Mouse (Mus musculus) MEL (cell line): ENCODE results near the gene Gm49387. TPM values are rescaled to one million over a fixed set of nuclear protein-coding genes. Genes with fewer than 3 reads are reported as not detected.

ENCODE experiments used
- DNase-seq: peaks from one replicate; pipeline ENCODE4 v3.0.0; 2011; ENCODE audit warnings: low read depth, low spot score
- H3K27ac ChIP-seq: 2 replicates; pipeline ENCODE4 v1.5.1; 2012; ENCODE audit warnings: low read depth, mild to moderate bottlenecking, control low read depth, low read length, moderate library complexity; ENCODE audit not compliant: control insufficient read depth
- H3K27me3 ChIP-seq, 2 experiments: fragments of 150-350 bp in 1 of 2; sonication (generic) in 1 of 2; 2 replicates each; pipeline ENCODE4 v1.6.1; 2012; ENCODE audit warnings: low read length in 2 of 2, mild to moderate bottlenecking in 2 of 2, improper control_type of control experiment in 1 of 2, moderate library complexity in 1 of 2; ENCODE audit not compliant: insufficient read depth in 2 of 2, control insufficient read depth in 1 of 2
- H3K36me3 ChIP-seq, 2 experiments: 2 replicates each; pipeline ENCODE4 v1.6.1; 2012 to 2014; ENCODE audit warnings: low read length in 2 of 2, improper control_type of control experiment in 1 of 2, inconsistent platforms in 1 of 2, mild to moderate bottlenecking in 1 of 2; ENCODE audit not compliant: insufficient read depth in 2 of 2, control insufficient read depth in 1 of 2
- H3K4me1 ChIP-seq, 2 experiments: fragments of 150-350 bp in 1 of 2; sonication (generic) in 1 of 2; 2 replicates each; pipeline ENCODE4 v1.6.1; 2012; ENCODE audit warnings: low read length in 2 of 2, improper control_type of control experiment in 1 of 2, mild to moderate bottlenecking in 1 of 2; ENCODE audit not compliant: insufficient read depth in 2 of 2, control insufficient read depth in 1 of 2
- H3K4me3 ChIP-seq, 2 experiments: fragments of 150-350 bp in 1 of 2; sonication (generic) in 1 of 2; 2 replicates each; pipeline ENCODE4 v1.5.1; 2012; ENCODE audit warnings: low read depth in 2 of 2, low read length in 2 of 2, mild to moderate bottlenecking in 2 of 2, moderate library complexity in 2 of 2, control low read depth in 1 of 2, improper control_type of control experiment in 1 of 2; ENCODE audit not compliant: control insufficient read depth in 1 of 2, insufficient read depth in 1 of 2
- H3K79me2 ChIP-seq: 2 replicates; pipeline ENCODE4 v1.6.1; 2012; ENCODE audit warnings: mild to moderate bottlenecking, low read length, moderate library complexity; ENCODE audit not compliant: control insufficient read depth, poor library complexity, insufficient read depth
- H3K9ac ChIP-seq: 2 replicates; pipeline ENCODE4 v1.6.1; 2012; ENCODE audit warnings: low read depth, mild to moderate bottlenecking, control low read depth, low read length, moderate library complexity; ENCODE audit not compliant: control insufficient read depth, poor library complexity, severe bottlenecking
- H3K9me3 ChIP-seq: fragments of 150-350 bp; sonication (generic); replicated peaks from 2 replicates; pipeline ENCODE4 v1.6.1; 2012; ENCODE audit warnings: mild to moderate bottlenecking, low read length, improper control_type of control experiment, moderate library complexity; ENCODE audit not compliant: insufficient read depth
- E2F4 ChIP-seq: IDR thresholded peaks from 2 replicates; pipeline ENCODE4 v1.6.1; 2011; ENCODE audit warnings: low read depth, low read length, improper control_type of control experiment, borderline replicate concordance
- ELF1 ChIP-seq: IDR thresholded peaks from 2 replicates; pipeline ENCODE4 v1.6.1; 2014; ENCODE audit warnings: low read depth, mild to moderate bottlenecking, inconsistent platforms, low read length, improper control_type of control experiment, moderate library complexity
- EP300 ChIP-seq, 2 experiments: IDR thresholded peaks; 2 replicates each; pipeline ENCODE4 v1.6.1; 2011; ENCODE audit warnings: improper control_type of control experiment in 2 of 2, low read length in 2 of 2, low read depth in 1 of 2, mild to moderate bottlenecking in 1 of 2
- ETS1 ChIP-seq: IDR thresholded peaks from 2 replicates; pipeline ENCODE4 v1.6.1; 2012; ENCODE audit warnings: low read depth, mild to moderate bottlenecking, inconsistent platforms, low read length, improper control_type of control experiment, moderate library complexity
- GATA1 ChIP-seq: IDR thresholded peaks from 2 replicates; pipeline ENCODE4 v1.6.1; 2011; ENCODE audit warnings: low read depth, low read length, improper control_type of control experiment
- HCFC1 ChIP-seq: IDR thresholded peaks from 2 replicates; pipeline ENCODE4 v1.6.1; 2012; ENCODE audit warnings: low read depth, mild to moderate bottlenecking, inconsistent platforms, low read length, improper control_type of control experiment, moderate library complexity
- MAFK ChIP-seq: IDR thresholded peaks from 2 replicates; pipeline ENCODE4 v1.6.1; 2011; ENCODE audit warnings: low read depth, mild to moderate bottlenecking, low read length, improper control_type of control experiment, borderline replicate concordance
- MEF2A ChIP-seq: IDR thresholded peaks from 2 replicates; pipeline ENCODE4 v1.6.1; 2014; ENCODE audit warnings: low read depth, mild to moderate bottlenecking, inconsistent platforms, low read length, improper control_type of control experiment; ENCODE audit not compliant: poor library complexity, insufficient replicate concordance, severe bottlenecking; ENCODE audit errors: extremely low read depth
- MXI1 ChIP-seq: IDR thresholded peaks from 2 replicates; pipeline ENCODE4 v1.6.1; 2011; ENCODE audit warnings: mild to moderate bottlenecking, low read depth, low read length, improper control_type of control experiment
- MYC ChIP-seq: IDR thresholded peaks from 2 replicates; pipeline ENCODE4 v1.6.1; 2011; ENCODE audit warnings: low read depth, mild to moderate bottlenecking, low read length, improper control_type of control experiment, moderate library complexity
- NELFE ChIP-seq: IDR thresholded peaks from 2 replicates; pipeline ENCODE4 v1.6.1; 2011; ENCODE audit warnings: low read depth, low read length, improper control_type of control experiment
- POLR2A ChIP-seq, 2 experiments: IDR thresholded peaks; 2 replicates each; pipeline ENCODE4 v1.6.1; 2011 to 2012; ENCODE audit warnings: low read length in 2 of 2, mild to moderate bottlenecking in 2 of 2, control low read depth in 1 of 2, improper control_type of control experiment in 1 of 2, low read depth in 1 of 2, moderate library complexity in 1 of 2; ENCODE audit not compliant: control insufficient read depth in 1 of 2, insufficient read depth in 1 of 2, poor library complexity in 1 of 2
- POLR2AphosphoS5 ChIP-seq: IDR thresholded peaks from 2 replicates; pipeline ENCODE4 v1.6.1; 2012; ENCODE audit warnings: low read depth, borderline replicate concordance, mild to moderate bottlenecking, inconsistent platforms, low read length, moderate library complexity, mixed read lengths
- RCOR1 ChIP-seq: IDR thresholded peaks from 2 replicates; pipeline ENCODE4 v1.6.1; 2012; ENCODE audit warnings: low read depth, mild to moderate bottlenecking, inconsistent platforms, low read length, improper control_type of control experiment
- SIN3A ChIP-seq: IDR thresholded peaks from 2 replicates; pipeline ENCODE4 v1.6.1; 2012; ENCODE audit warnings: low read length, improper control_type of control experiment, inconsistent platforms
- SMC3 ChIP-seq: IDR thresholded peaks from 2 replicates; pipeline ENCODE4 v1.6.1; 2011; ENCODE audit warnings: low read depth, low read length, improper control_type of control experiment
- TBP ChIP-seq: IDR thresholded peaks from 2 replicates; pipeline ENCODE4 v1.8.0; 2011; ENCODE audit warnings: low read depth, low read length, improper control_type of control experiment
- USF2 ChIP-seq, 2 experiments: IDR thresholded peaks; 2 replicates each; pipeline ENCODE4 v1.6.1; 2011 to 2012; ENCODE audit warnings: improper control_type of control experiment in 2 of 2, low read length in 2 of 2, borderline replicate concordance in 1 of 2, inconsistent platforms in 1 of 2, low read depth in 1 of 2, mild to moderate bottlenecking in 1 of 2; ENCODE audit not compliant: insufficient read depth in 1 of 2
- ZMIZ1 ChIP-seq: IDR thresholded peaks from 2 replicates; pipeline ENCODE4 v1.6.1; 2012; ENCODE audit warnings: low read depth, mild to moderate bottlenecking, inconsistent platforms, low read length, improper control_type of control experiment, moderate library complexity
- polyA plus RNA-seq, 2 experiments: library from polyadenylated mRNA; stranded (reverse) in 1 of 2; unstranded in 1 of 2; fragments of >175 nt in 1 of 2; fragments of >200 nt in 1 of 2; gene quantifications; 2 replicates each; pipeline versions ENCODE4 v1.2.1 to v1.2.4; 2012; ENCODE audit warnings: low replicate concordance in 2 of 2, low read depth in 1 of 2; ENCODE audit not compliant: insufficient read length in 2 of 2, insufficient read depth in 1 of 2, missing spikeins in 1 of 2
- total RNA-seq: library from RNA; depleted of rRNA; stranded (reverse); fragments of 300-350 nt; gene quantifications from 2 replicates; pipeline ENCODE4 v1.2.3, GENCODE M21; 2012; rRNA removed

Gm49387 gene
- total RNA-seq (not detected in 2 replicates), polyA plus RNA-seq (under 1 TPM in 1 of 2 experiments, not detected in 1; 0.14 TPM)

DNA sequence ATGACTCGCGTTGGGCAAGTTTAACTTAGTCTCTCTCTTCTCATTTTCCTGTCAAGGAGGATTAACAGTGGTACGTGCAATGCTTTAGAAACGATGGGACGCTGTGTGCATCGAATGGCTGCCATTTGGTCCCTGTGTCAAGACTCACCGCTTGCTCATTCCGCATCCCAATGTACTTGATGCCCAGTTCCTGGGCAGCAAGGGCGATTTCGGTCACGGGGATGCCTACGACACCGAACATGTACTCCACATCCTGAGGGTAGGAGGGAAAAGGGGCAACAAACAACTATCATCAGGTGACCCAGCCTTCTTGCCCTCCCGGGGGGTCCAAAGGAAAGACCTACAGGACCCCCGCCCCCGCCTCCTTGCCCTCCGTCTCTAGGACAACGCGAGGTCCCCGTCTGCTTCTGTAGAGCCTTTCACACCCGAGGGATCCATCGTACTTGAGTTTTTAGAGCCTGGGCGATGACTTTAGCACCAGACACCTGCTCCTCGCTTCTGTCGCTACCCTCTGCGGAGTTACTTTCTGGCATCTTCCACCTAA is at the start of gene Gm49387:
TSS of gene Gm49387 (minus strand) at position 533 of the 544 bp plus-strand sequence.
- Histone ChIP-seq H3K9me3 (no peaks in the 10 kb centered on the region), H3K4me1 (peaks cover 11 to 19% of the 10 kb centered on the region in 2 experiments; a peak in 3 of 4 replicates), H3K27ac (peak within 1 kb of the TSS; percentile 88), H3K9ac (peak within 1 kb of the TSS; percentile 76), H3K4me3 (peak within 1 kb of the TSS; percentile 74 to 88), H3K36me3 (peaks cover 0 to 11% of the 10 kb centered on the region in 2 experiments; a peak in 2 of 4 replicates), H3K27me3 (no peaks in the 10 kb centered on the region), H3K79me2 (no peaks in the 10 kb centered on the region; the same call in none of the 2 replicates)
- TF ChIP-seq NELFE (0 out of 2 replicates have a peak, but pooled peaks have one; percentile 21), ETS1 (no peak), MAFK (no peak), POLR2A (IDR thresholded peaks at IDR 0.05; ENCODE audit: control insufficient read depth in 1 of 2, insufficient read depth in 1 of 2, low read depth in 1 of 2, low read length in 2 of 2, poor library complexity in 1 of 2) (peak in 1 of 2 experiments; percentile 1; a peak in 1 of 4 replicates)
- no peak for DNase-seq

- Histone ChIP-seq H3K4me3 (0 out of 4 replicates have a peak overlapping the region, but pooled peaks of 1 of the 2 experiments have one; percentile 5), H3K27me3 (no peaks in the 10 kb centered on the region), H3K4me1 (peaks cover 3 to 33% of the 10 kb centered on the region in 2 experiments), H3K9ac (no peak overlapping the region), H3K79me2 (no peaks in the 10 kb centered on the region), H3K36me3 (peaks cover 0 to 15% of the 10 kb centered on the region in 2 experiments; a peak in 2 of 4 replicates), H3K9me3 (no peaks in the 10 kb centered on the region), H3K27ac (no peak overlapping the region)
- no peak for DNase-seq
- TF ChIP-seq RCOR1 (no peak), MAFK (no peak)
These were observed 45.6 kb upstream of the Gm49387 start for GRCm38 (mm10) chr14:31686231-31686630.

GRCm38 (mm10) chr14:31685680-31686079 is 45.0 kb upstream of the Gm49387 start:
- Histone ChIP-seq H3K36me3 (peaks cover 0 to 13% of the 10 kb centered on the region in 2 experiments; a peak in 2 of 4 replicates), H3K4me1 (peaks cover 3 to 31% of the 10 kb centered on the region in 2 experiments), H3K27ac (peak overlapping the region; percentile 54), H3K9ac (peak overlapping the region; percentile 51), H3K9me3 (no peaks in the 10 kb centered on the region), H3K4me3 (peak overlapping the region; percentile 50 to 57), H3K27me3 (no peaks in the 10 kb centered on the region), H3K79me2 (no peaks in the 10 kb centered on the region)
- peak; percentile 87 for DNase-seq
- TF ChIP-seq SMC3 (peak; percentile 18; the same call in 1 of the 2 replicates), ETS1 (peak; percentile 70), MYC (0 out of 2 replicates have a peak, but pooled peaks have one; percentile 19), SIN3A (peak; percentile 72), EP300 (IDR thresholded peaks at IDR 0.05; ENCODE audit: low read depth in 1 of 2, low read length in 2 of 2) (peak; percentile 59 to 80; a peak in 3 of 4 replicates), RCOR1 (peak; percentile 85), GATA1 (peak; percentile 67), ELF1 (peak; percentile 70; the same call in 1 of the 2 replicates), POLR2AphosphoS5 (no peak), MAFK (peak; percentile 52; the same call in 1 of the 2 replicates), E2F4 (no peak), TBP (0 out of 2 replicates have a peak, but pooled peaks have one; percentile 22), HCFC1 (peak; percentile 41; the same call in 1 of the 2 replicates), ZMIZ1 (no peak), POLR2A (IDR thresholded peaks at IDR 0.05; ENCODE audit: control insufficient read depth in 1 of 2, insufficient read depth in 1 of 2, low read depth in 1 of 2, low read length in 2 of 2, poor library complexity in 1 of 2) (peak in 1 of 2 experiments; percentile 54; a peak in 2 of 4 replicates), USF2 (IDR thresholded peaks at IDR 0.05; ENCODE audit: borderline replicate concordance in 1 of 2, insufficient read depth in 1 of 2, low read depth in 1 of 2, low read length in 2 of 2) (no peak), MXI1 (peak; percentile 53; the same call in 1 of the 2 replicates), MEF2A (peak; percentile 68; the same call in 1 of the 2 replicates)
